Mouse (Mus musculus) left cerebral cortex, postnatal 14 days (tissue): ENCODE results near the gene Disp1. TPM values are rescaled to one million over a fixed set of nuclear protein-coding genes. Genes with fewer than 3 reads are reported as not detected.
A peak's percentile ranks its signal among the peaks of the same experiment; 100 is the strongest.

Source experiments
- DNase-seq, 2 experiments: peaks; one replicate each; pipeline ENCODE4 v3.0.0; 2021 to 2022; ENCODE audit warnings: low spot score in 2 of 2, mixed read lengths in 1 of 2
- intact Hi-C: fragments of 180-260 bp; cut with DNase I; formaldehyde crosslinking; loops from one replicate; pipeline ENCODE4 v1.15.1; 2025
- microRNA-seq, 2 experiments: library from miRNA; unstranded; fragments of <30 nt; microRNA quantifications; one replicate each; pipeline ENCODE4 v1.2.0; 2022
- total RNA-seq, 2 experiments: library from RNA; stranded (reverse); gene quantifications; 2 replicates each; pipeline ENCODE4 v1.2.3; 2021

Gene Disp1
- total RNA-seq, 2 experiments from 2014 or later, result 5.1 to 5.9 TPM

- intact Hi-C loops, result no loop called here
- DNase-seq, result no peak
These were observed 160.7 kb downstream of the Disp1 start for GRCm38 (mm10) chr1:183060611-183061010.

DNA sequence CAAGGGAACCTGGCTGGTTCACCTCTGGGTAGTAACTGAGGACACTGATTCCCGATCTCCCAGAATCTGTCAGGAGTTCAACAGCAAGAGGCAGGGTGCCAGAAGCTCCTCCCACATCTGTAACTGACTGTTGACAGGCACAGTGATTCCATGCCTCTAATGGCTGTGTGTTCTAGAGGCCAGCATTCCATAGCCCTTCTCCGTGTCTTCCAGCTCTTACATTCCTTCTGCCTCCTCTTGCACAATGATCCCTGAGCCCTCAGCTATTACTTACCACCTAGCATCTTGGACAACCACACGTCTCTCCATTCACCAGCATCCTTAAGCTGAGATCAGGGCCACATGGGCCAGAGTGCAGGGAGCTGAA lies 165.1 kb downstream of the Disp1 start:
- no peak for DNase-seq
- intact Hi-C loops, result no loop called here

GRCm38 (mm10) chr1:183055608-183056288 lies 165.6 kb downstream of the Disp1 start:
- DNase-seq, result no peak
- intact Hi-C loops, result no loop called here

DNA sequence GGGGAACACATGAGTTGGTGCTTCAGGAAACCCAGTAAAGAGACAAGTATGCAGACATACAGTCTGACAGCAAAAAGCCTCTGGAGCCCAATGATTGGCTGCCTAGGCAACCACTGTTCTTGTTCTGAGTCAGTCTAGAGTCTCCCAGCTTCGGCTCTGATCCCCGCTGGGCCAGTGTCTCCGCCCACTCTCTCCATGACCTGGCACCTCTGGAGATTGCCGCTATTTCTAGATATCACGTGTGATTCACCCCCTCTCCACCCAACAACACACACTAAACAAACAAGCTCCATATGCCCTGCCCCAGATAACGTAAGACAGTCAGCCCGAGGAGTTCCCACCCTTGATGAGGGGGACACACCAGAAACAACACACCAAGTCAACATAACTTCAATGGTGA lies 168.7 kb downstream of the Disp1 start:
- no peak for DNase-seq
- intact Hi-C loops, result no loop called here

DNA sequence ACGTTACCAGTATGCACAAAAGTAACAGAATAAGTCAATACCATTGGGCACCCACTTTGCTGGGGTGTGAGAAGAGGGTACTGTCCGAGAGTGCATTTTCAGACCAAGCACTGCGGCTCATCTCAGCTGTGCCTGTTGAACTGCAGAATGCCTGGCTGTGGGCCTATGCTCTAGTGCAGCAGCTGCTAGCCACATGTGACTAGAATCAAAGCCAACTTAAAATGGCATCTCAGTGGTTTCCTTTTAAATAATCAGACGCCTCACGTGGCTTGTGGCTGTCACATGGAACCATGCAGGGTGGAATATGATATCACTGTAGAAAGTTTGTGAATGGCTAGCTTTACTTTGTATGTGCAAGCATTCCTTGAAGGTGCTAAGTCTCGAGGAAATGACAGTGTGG lies 172.0 kb downstream of the Disp1 start:
- intact Hi-C loops, result no loop called here
- peak in 1 of 2 experiments; percentile 64 for DNase-seq

- no peak for DNase-seq
- intact Hi-C loops, result no loop called here
These were observed 173.3 kb downstream of the Disp1 start for GRCm38 (mm10) chr1:183047913-183048523.

DNA sequence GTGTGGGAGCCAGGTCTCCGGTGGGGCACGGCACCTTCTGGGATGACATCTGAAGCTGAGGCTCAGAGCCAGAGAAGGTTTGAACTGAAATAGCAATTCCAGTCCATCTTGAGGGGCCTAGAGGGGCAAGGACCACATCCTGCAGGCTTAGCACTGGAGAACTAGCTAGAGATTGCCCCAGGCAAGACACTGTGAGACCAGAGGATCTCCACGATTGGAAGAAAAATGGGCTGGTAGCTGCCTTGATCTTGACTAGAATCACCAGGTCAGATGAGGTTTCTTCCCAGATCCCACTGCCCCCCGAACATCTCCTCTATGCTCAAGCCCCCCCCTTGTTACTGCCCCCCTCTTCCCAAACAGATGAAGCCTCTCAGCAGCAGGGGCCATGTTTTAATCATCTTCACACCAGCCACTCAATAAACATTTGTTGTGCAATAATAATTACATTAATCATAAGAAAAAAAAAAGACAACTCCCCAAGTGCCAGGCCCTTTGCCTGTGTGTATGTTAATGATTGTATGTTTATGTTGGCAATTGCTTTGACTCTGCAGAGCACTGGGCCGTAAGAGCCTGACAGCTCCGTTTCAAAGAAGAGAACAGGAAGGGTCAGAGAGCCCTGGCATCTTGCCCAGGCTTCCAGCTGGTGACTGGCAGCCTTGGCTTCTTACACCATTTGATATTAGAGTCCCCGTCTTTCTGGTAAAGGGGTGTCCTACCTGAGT lies 174.0 kb downstream of the Disp1 start:
- intact Hi-C loops, result no loop called here
- no peak for DNase-seq

DNA sequence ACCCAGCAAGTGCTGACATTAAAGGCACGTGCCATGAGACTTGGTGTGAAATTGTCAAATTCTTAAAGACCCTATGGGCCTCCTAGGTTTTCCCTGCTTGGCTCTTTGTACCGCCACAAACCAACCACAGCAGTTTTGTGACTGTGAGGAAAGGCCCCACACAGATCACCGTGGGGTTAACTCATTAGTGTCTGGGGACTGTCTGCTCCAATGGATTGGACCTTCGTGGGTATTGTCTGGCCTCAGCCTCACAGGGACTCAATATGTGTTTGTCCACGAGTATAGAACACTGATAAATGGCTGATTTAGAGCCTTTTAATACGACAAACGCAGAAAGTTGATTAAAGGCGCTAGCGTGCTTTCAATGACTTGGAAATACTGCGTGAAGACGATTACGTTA lies 175.2 kb downstream of the Disp1 start:
- intact Hi-C loops, result no loop called here
- no peak for DNase-seq

DNA sequence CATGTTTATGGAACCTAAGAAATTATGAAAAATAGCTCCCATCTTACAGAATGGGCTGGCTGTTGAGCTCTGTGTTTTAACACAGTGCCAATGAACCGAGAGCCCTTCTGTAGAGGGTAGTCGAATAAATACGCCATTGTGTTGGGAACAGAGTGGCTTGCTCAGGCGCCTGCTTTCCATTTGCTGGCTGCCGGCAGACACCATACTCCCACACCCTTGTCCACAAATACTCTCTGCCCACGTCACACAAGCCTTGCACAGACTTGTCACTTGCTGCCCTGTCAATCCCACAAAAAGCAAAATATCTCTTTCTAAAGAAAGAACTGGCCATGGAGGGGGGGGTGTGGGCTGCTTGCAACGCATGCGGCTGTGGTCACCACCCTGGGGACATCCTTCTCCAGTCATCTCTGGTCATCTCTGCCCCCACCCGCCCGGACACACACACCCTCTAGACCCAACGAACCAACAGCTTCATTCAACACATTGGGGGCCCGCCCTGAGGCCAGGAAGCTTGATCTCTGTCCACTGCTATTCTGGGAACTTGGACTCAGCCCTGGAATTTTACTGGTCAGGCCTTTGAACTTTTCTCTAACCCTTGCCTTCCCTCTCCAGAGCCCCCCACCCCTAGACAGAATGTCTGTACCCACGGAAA lies 178.0 kb downstream of the Disp1 start:
- DNase-seq, result peak; percentile 63 to 76
- intact Hi-C loops, result no loop called here

- no peak for DNase-seq
- intact Hi-C loops, result no loop called here
These were observed 179.6 kb downstream of the Disp1 start for GRCm38 (mm10) chr1:183041703-183042102.

- intact Hi-C loops, result no loop called here
- no peak for DNase-seq
These were observed 180.4 kb downstream of the Disp1 start for GRCm38 (mm10) chr1:183040847-183041382.

- intact Hi-C loops, result no loop called here
- DNase-seq, result no peak
These were observed 181.2 kb downstream of the Disp1 start for GRCm38 (mm10) chr1:183039881-183040708.

DNA sequence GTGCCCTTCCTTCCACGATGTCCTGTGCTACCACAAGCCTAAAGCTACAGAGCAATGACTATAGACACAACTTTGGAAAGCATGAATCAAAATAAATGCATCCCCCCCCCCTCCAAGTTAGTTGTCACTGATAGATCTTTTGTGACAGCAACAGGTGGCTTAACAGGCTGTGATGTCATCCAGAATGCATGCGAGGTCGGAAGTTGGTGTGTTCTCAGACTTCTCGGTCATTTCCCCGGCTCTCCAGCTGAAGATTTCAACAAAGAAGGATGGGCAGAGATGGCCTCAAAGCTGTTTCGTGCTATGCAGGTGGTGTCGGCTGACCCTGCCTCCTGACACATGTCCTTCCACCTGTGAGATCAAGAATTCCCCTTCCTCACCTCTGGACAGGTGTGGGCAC lies 181.9 kb downstream of the Disp1 start:
- intact Hi-C loops, result no loop called here
- no peak for DNase-seq

Small RNAs within 50 kb of the gene (microRNA-seq; reads per million reads assigned to microRNA genes)
- gene Gm24975, result 0 reads per million in 2 experiments

Other genes starting within 250 kb of the Disp1 start
- 10 to 100 TPM; 45.6 to 48.4 TPM for gene Aida, start 75.1 kb upstream of the Disp1 start, total RNA-seq
- 10 to 100 TPM; 56.3 to 58.6 TPM for gene Brox, start 75.7 kb upstream of the Disp1 start, total RNA-seq
- 100 to 1,000 TPM; 258 to 271 TPM for gene Mia3, start 148.0 kb upstream of the Disp1 start, total RNA-seq
- gene Taf1a, start 167.5 kb upstream of the Disp1 start, total RNA-seq, result 10 to 100 TPM; 14.8 to 15.4 TPM
- under 1 TPM in 1 of 2 experiments, not detected in 1; 0.20 TPM for gene Hhipl2, start 196.7 kb upstream of the Disp1 start, total RNA-seq